Mouse (Mus musculus) heart, adult 2 months (tissue): ENCODE data around the gene Fev.

ENCODE experiments used
- CTCF ChIP-seq: fragments of 200-600 bp; IDR thresholded peaks from 2 replicates; pipeline ENCODE4 v1.8.1; 2022; ENCODE audit warnings: antibody characterized with exemption, mild to moderate bottlenecking, moderate library complexity
- EP300 ChIP-seq: fragments of 200-500 bp; IDR thresholded peaks from 2 replicates; pipeline ENCODE4 v1.6.1; 2011; ENCODE audit warnings: low read depth, low read length, control low read depth; ENCODE audit not compliant: insufficient read depth
- POLR2A ChIP-seq: fragments of 200-500 bp; IDR thresholded peaks from 2 replicates; pipeline ENCODE4 v1.6.1; 2011; ENCODE audit warnings: mild to moderate bottlenecking, low read depth, low read length, control low read depth; ENCODE audit not compliant: insufficient read depth

- TF ChIP-seq CTCF (no peak), POLR2A (no peak), EP300 (no peak)
Measured at GRCm38 (mm10) chr1:74848946-74849345, 36.3 kb downstream of the Fev start.
